Mouse (Mus musculus) frontal cortex, postnatal 36 days (tissue): ENCODE measurements around the gene Gm21987.
A peak's percentile ranks its signal among the peaks of the same experiment; 100 is the strongest.

ENCODE experiments used
- DNase-seq, 2 experiments: peaks; one replicate each; pipeline ENCODE4 v3.0.0; 2022; ENCODE audit warnings: low spot score in 2 of 2

Gene Gm21987

DNA sequence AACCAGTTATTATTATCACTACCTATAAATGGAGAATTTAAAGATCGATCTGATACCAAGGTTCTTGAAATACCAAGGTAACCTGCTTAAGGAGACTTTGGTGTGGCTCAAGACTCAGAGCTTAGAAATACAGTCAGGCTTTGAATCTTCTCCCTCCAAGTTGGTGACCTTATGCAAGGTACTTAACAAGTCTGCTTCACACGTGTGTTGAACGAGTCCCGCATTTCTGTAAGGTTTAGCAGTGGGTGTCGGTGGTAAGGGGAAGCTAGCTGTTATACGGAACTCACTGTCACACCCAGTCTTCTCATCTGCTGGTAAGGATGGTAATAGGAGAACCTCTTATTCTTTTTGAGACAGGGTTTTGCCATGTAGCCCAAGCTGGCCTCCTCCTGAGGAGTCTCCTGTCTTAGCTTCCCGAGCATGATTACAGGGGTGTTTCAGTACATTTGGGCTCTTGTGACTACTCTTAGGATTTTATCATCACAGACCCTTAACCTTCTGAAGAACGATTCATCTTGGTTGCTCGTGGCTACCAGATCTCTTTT lies 1.4 kb downstream of the Gm21987 start:
- no peak for DNase-seq

DNA sequence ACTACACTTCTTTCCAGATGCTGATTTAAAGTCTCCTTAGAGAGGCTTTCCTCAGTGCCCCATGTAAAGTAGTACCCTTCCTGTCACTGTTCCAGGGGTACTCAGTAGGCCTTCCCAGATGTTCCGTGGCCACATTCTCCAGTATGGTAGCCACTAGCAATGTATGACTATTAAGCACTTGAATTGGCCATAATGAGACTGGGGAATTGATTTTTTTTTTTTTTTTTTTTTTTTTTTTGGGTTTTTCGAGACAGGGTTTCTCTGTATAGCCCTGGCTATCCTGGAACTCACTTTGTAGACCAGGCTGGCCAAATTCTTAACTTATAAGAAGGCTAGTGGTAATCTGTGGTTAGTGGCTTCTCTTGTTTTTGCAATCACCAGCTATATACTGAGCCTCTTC lies 3.0 kb downstream of the Gm21987 start:
- DNase-seq = no peak

DNA sequence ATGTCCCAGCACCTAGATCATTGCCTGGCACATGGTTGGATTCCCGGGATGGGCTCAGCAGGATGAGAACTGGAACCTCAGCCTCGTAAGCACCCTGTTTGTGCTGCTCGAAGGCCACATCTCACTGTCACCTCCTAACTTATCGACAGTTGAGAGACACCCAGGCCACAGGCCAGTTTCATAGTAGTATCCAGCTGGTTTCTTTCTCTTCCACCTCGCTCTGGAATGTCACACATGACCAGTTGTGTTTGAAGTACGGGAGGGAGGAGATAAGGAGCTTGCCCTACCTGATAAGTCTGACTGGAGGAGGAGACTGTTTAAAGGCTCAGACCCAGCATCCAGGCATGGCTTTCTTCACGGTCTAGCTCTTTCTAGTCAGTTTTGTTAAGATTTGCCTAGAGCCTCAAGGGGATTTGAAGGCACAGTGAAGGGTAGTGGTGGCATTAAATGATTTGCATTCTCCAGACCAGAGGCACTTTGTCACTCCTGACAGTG lies 3.6 kb downstream of the Gm21987 start:
- DNase-seq = no peak

DNA sequence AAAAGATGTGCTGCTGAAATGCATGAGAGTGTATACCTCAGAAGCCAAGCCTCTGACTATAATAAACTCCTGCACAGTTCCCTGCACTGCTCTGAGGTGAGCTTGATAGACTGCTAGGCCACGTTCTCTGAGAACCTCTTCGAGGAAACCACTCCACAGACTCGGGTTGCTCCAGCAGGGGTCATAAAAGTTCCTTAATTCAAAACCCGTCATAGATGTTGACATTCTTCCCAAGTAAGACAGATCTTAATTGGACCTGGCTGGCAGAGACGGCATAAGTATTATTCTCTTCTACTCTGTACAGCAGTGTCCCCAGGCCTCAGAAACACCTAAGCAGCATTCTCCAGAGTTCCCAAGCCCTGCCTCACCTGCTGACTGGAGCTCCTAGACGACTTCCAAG lies 4.1 kb downstream of the Gm21987 start:
- no peak for DNase-seq

DNA sequence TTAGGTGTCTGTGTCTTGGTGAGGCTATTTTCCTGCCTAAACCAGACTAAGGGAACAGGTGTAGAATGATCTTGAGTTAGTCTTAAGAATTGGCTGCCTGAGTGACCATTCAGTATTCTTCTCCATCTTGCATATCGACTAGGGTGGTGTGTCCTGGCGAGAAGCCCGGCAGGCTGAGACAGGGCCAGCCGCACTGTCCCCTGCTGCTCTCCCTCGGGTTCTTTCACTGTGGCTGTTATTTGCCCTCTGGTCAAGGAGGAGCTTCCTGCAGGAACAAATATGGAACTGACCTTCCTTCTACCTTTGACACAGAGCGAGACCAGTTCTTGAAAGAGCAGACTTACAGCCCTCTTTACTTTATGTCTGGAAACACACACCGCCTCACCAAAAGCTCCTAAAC lies 5.2 kb downstream of the Gm21987 start:
- no peak for DNase-seq

DNA sequence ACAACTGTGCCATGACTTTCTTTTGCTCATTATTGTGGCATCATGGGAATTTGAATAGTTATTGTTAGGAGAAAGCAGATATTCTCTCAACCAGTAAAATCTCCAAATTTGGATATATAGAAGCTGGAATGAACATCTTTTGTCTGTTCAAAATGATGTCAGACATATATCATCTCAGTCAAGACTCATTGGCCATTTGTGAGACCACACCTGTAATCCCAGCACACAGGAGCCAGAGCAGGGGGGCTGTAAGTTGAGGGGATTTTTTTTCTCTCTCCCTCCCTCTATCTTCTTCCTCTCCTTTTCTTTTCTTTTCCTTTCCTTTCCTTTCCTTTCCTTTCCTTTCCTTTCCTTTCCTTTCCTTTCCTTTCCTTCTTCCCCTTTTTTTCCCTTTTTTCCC lies 6.0 kb downstream of the Gm21987 start:
- DNase-seq = no peak

DNA sequence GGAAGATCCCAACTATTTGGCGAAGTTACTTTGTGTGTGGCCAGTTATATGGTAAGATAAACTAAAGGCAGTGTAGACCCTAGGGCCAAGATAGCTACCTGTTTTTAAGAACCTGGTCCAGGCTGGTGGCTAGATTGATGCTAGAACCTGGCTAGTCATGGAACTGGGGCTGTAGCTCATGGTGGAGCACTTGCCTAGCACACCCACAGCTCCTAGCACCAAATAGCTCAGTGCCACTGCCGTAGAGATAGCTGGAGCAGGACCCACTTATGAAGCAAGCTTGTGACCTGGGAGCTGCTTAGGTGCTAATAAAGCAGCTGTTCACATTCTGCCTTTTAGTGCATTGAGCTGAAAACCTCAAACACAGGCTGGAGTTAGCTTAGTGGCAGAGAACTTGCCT lies 6.8 kb downstream of the Gm21987 start:
- no peak for DNase-seq

DNA sequence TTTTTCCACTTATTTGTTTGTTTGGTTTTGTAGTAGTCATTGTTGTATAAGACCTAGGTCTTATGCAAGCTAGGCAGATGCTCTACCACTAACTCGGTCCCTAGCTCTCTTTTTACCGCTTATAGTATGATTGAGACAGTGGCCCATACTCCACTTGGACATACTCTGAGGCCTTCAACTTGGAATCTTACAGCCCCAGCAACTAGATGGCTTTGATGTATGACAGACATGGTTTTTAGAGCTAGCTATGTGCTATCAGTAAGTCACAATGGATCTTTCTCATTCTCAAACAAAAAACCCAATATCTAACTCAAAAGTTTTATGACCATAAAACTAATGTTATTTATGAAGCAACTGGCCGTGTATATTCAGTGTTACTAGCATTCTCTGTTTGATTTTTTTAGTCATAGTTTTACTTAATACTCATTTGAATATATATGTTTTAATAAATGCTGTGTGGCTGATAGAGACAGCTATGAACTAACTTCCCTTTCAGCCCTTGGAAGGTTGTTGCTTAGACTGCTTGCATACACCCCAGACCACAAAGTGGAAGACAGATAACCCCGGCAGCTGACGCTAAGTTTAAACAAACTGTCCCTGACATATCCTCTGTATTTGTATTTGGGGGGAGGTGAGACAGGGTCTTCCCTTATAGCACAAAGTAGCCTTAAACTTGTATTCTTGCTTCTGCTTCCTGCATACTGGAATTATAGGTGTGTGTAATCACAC lies 7.5 kb downstream of the Gm21987 start:
- no peak for DNase-seq

DNA sequence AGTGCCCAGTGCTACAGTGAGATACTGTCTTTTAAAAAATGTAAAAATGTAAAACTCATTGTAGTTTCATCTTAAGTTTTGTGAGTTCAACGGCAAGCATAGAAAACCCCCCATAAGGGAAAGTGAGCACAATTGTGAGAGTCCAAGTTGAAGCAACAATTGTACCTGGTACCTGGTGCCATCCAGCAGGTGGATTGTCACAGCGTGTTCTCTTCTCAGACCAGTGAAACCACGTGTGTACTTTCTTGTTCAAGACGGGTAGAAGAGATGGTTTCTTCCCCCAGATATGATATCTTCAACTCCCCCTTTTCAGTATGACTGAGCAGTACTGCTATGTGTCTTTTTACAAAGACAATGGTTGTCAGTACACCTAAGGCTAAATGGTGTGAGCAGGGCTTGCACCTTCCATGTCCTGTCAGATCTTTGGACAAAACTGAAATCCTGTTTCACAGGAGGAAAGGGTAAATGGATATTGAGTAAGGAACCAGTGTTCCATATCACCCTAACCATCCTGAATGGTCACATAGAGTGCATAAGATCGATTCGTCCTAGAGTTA lies 11.5 kb downstream of the Gm21987 start:
- DNase-seq = no peak

DNA sequence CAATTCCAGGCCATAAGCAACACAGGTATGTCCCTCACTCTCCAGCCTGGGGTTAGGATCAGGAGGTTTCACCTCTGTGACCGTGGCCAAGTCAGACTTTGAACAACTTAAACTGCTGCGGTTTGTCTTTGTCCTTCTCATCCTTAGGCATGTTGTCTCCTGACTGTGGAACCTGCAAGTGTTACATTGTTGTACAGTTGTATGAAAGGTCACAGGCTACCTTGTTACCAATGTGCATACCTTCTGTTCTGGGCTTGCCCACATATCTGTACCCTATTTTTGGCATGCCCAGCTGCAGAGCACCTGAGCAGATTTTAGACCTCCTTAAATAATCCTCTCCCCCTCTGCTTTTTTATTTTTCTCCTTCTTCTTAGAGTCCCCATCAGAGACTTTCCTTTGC lies 12.4 kb downstream of the Gm21987 start:
- DNase-seq = no peak

DNA sequence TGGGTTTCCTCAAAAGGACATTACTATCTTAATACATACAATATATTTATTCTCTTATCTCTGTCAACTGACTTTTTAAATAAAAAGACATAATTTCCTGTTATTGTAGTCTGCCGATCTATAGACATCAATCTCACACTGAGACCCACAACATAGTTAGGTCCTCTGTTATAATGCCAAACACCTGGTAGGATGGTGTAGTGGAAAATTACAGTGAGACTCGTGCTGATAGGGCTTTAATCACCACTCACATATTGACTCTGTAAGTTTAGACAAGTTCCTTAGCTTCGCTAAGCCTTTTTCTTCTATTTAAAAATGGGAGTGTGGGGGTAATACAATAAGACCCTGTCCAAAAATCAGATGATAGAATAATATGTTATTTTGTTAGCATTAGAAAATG lies 13.0 kb downstream of the Gm21987 start:
- DNase-seq = no peak

DNA sequence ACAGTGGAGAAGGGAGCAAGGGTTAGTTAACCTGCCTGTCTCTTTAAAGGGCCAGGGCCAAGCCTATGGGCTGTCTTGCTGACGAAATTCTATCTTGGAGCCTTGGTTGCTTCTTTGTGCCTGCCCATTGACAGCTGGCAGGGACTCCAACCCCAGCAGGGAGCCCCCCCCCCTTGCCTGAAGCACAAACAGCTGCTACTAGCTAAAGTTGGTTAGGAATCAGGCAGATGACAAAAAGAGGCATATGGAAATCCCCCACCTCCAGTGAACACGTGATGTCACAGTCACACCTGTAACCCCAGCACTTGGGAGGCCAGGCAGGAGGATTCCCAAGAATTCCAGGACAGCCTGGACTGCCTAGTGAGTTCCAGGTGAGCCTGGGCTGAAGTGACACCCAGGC lies 13.5 kb downstream of the Gm21987 start:
- no peak for DNase-seq

DNA sequence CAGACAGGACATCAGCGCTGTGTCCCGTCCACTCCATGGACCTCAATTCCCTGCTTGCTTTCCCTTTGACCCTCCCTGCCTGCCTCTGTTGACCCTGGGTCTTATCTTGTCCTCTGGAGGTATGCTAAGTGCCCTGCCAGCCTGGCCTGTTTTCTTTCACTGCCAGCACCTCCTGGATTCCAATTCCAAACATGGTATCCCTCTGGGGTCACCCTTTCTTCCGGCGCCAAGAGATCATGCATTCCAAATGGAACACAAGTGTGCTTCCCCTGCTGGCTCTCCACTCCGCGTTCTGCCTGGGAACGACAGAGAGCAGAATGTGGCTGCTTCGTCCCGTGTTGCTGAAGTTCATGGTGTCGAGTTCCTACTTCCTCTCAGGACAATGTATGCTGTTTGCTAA lies 15.1 kb downstream of the Gm21987 start, which contains the start of gene Popdc2:
Popdc2 (plus strand) TSS at position 277 of the 400 bp plus-strand sequence.
- DNase-seq = no peak

DNA sequence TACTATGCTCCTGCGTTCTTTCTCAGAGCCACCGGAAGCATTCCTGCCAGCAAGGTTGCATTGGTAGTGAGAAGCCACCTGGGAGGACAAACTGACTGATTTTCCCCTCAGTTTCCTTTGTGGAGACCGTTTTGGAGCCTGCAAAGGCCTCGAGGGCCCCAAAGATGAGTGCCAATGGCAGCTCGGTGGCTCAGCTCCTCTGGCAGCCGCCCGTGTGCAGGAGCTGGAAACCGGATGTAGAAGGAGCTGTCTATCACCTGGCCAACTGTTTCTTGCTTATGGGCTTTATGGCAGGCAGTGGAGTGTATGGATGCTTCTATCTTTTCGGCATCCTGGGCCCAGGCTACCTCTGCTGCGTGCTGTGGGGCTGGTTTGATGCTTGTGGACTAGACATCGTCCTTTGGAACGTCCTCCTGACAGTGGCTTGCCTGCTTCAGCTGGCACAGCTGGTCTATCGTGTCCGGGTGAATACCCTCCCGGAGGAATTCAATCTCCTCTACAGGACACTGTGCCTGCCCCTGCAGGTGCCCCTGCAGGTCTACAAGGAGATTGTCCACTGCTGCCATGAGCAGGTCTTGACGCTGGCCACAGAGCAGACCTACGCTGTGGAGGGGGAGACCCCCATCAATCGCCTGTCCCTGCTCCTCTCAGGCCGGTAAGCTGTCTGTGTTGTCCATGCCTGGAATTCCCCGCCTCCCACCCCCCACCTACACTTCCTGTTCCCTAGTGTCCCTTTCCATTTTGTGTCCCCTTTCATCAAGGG lies 15.8 kb downstream of the Gm21987 start:
- no peak for DNase-seq

DNA sequence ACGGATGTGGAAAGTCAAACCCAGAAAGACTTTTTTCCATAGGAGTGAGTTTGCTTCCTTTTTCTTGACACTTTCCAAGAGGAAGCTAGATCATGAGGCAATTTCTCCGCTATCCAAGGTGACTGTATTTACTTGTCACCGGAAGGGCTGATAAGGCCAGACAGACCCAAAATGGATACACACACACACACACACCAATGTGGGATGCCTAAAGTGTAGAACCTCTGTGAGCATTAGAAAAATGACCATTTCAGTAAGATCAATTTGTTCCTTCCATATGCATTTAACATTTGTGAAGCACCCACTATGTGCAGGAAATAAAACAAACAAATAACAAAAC lies 16.4 kb downstream of the Gm21987 start:
- no peak for DNase-seq

DNA sequence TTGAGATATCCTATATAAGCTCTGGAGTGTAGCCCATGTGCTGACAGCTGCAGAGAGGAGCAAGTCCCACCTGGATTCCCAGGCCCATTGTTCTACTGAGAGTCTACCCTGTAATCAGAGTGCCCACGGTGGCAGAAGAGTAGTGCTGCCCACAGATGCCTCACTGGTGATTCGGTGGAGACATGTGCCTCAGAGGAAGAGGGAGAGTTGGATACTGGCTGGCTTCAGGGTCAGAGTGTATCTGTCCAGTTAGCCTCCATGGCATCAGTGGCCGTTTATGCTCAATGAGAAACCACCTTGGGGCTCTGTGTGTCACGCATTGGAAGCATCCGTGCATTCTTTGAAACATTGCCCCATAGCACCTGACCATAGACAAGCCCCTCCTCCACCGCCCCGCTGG lies 16.8 kb downstream of the Gm21987 start:
- no peak for DNase-seq

DNA sequence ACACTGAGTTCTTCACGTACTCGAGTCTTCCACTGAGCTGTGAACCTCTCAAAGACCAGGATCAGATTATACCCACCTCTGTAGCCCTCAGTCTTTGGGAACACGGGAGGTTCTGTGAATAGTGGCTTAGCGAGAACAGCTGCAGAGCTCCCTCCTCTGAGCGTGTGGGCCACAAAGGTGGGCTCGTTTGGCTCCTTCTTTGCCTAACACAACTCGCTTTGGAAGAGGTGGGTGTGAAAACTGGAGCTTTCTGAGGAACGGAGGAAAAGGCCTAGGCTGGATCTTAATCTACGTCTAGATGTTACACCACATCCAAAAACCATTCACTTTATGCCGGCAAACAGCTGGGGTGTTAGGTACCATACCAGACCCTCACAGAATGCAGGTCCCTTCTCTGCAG lies 18.6 kb downstream of the Gm21987 start:
- peak in 1 of 2 experiments; percentile 32 for DNase-seq

DNA sequence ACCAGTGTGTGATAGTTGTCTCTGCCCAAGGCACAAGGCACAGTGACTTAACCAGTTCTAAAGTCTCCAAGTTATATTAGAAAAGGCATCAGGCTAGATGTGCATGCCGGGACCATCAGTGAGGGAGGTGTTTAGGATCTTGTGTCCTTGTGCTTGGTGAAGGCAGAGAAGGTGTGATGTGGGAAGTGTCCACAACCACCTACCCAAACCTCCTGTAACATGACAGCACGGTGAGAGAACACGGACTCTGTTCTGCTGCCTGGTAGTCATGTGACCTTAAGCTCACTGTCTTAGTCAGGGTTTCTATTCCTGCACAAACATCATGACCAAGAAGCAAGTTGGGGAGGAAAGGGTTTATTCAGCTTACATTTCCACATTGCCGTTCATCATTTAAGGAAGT lies 19.4 kb downstream of the Gm21987 start:
- DNase-seq = peak in 1 of 2 experiments; percentile 30

DNA sequence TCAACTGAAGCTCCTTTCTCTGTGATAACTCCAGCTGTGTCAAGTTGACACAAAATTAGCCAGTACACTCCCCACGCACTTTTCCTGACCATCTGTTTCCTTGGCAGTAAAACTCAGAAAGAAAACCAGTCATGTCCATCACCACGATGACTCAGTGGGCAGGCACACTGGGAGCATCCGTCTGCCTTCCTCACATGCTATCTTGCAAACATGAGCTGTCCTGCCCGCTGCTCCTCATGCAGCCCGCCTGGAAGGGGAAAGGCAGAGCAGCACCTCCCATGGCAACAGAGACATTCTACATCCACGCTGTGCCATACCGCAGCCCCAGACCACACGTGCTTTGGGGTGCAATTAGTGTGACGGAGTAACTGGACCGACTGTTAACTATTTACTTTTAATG lies 21.5 kb downstream of the Gm21987 start:
- DNase-seq = peak; percentile 81 to 92

DNA sequence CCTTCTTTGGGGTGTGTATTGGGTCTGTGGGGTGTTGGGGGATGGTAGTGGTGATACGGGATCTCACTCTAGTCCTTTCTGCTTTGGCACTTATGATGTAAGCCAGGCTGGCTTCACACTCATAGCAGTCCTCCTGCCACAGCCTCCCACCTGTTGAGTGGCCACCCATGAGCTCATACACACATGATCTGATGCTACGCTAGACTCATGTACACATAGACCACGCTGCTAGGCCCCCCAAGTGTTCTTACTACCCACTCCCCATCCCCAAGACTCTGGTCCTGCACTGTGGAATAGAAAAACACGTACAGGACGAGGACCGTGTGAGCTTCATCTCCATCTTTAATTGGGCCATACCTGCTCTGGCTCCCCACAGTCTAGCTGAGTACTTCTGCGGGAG lies 22.2 kb downstream of the Gm21987 start:
- DNase-seq = no peak

DNA sequence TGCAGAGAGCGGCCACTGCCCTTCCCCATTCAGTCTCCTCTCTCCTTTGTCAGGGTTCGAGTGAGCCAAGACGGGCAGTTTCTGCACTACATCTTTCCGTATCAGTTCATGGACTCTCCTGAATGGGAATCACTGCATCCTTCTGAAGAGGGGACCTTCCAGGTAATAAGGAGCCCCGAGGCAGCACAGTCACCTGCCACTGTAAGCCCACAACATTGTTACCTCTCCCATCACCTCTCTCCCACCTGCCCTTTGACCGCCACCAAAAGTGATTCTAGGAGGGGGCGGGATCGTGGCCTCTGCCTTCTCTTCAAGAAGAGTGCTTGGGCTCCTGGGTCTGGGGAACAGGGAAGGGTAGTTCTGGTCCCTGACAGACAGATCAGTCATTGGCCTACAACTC lies 22.6 kb downstream of the Gm21987 start:
- DNase-seq = no peak

DNA sequence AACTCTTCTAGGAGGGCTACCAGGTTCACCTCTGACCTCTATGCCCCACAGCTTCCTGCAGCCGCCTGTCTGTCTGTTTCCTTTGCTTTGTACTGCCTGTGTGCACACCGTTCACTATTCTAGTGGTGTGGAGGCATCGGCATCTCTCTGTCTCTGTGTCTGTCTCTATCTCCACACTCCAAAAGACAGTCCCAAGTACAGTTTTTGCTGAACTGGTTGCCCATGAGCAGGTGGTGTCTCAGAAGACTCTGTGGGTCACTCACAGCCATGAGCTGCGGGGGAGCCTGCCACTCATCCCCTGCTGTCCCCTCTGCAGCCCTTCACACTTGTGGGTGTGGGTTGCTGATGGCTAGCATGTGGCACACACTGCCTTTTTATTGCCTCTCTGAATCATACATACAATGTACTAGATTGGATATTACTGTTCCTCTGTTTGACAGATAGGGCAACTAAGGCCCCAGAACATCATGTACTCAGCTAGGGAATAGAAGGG lies 23.2 kb downstream of the Gm21987 start:
- DNase-seq = no peak
